Mouse (Mus musculus) c-Kit-negative CD71-positive TER-119-positive erythroid progenitor cells, embryonic 14.5 days (primary cell): ENCODE results near the gene Crtac1.

Experiments
- DNase-seq: peaks from one replicate; pipeline ENCODE4 v3.0.0-alpha.2; 2013; ENCODE audit warnings: low read depth, low spot score

The Crtac1 gene

GRCm38 (mm10) chr19:42237602-42238340 lies 193.8 kb downstream of the Crtac1 start:
- DNase-seq = no peak
